ENCODE assay signal across 8 mouse cellular contexts in genomic region chr5:75574151-75574851, GRCm38 (mm10). TPM values are rescaled to one million over a fixed set of nuclear protein-coding genes. Genes with fewer than 3 reads are reported as not detected.
DNase-seq lines count a peak whose midpoint lies in the region; ATAC-seq lines count a peak whose summit lies in the region.

No protein-coding gene starts in this region.

- peak overlapping the region; percentile 63 for H3K9ac ChIP-seq in kidney, embryonic 16.5 days (replicated peaks; ENCODE audit: low read length)
- peak overlapping the region; percentile 78 for H3K9ac ChIP-seq in hindbrain, embryonic 11.5 days (ENCODE audit: low read depth, low read length)
- peak overlapping the region; percentile 76 for H3K9ac ChIP-seq in midbrain, embryonic 12.5 days (replicated peaks)

- H3K27ac ChIP-seq in kidney, embryonic 16.5 days (ENCODE audit: low read length), result no peak overlapping the region
- H3K27ac ChIP-seq in embryonic facial prominence, embryonic 10.5 days (replicated peaks), result peak overlapping the region; percentile 89
- H3K27ac ChIP-seq in hindbrain, embryonic 11.5 days (ENCODE audit: low read depth, low read length), result no peak overlapping the region
- no peak overlapping the region for H3K27ac ChIP-seq in midbrain, embryonic 12.5 days (replicated peaks)

- H3K27me3 ChIP-seq in kidney, embryonic 16.5 days (ENCODE audit: insufficient read depth, low read length), result peaks cover 4% of the 10 kb centered on the region; the same call in 1 of the 2 replicates
- peaks cover 54% of the 10 kb centered on the region for H3K27me3 ChIP-seq in embryonic facial prominence, embryonic 10.5 days (replicated peaks; ENCODE audit: low read depth, poor library complexity, severe bottlenecking)
- peaks cover 3% of the 10 kb centered on the region; the same call in 1 of the 2 replicates for H3K27me3 ChIP-seq in hindbrain, embryonic 11.5 days (ENCODE audit: control insufficient read depth, insufficient read depth, low read length)
- H3K27me3 ChIP-seq in midbrain, embryonic 12.5 days, result peaks cover 50% of the 10 kb centered on the region

- H3K4me2 ChIP-seq in kidney, embryonic 16.5 days (replicated peaks; ENCODE audit: low read depth, low read length), result peak overlapping the region; percentile 99
- peak overlapping the region; percentile 97 for H3K4me2 ChIP-seq in hindbrain, embryonic 11.5 days (replicated peaks; ENCODE audit: low read depth, low read length)
- H3K4me2 ChIP-seq in midbrain, embryonic 12.5 days (replicated peaks), result peak overlapping the region; percentile 99

- 6% methylated on average over 27 of the region's 27 CpGs for WGBS in kidney, embryonic 16.5 days
- 3% methylated on average over 27 of the region's 27 CpGs for WGBS in embryonic facial prominence, embryonic 10.5 days
- WGBS in hindbrain, embryonic 11.5 days, result 2% methylated on average over 27 of the region's 27 CpGs
- 3% methylated on average over 27 of the region's 27 CpGs for whole genome bisulfite sequencing in midbrain, embryonic 12.5 days

- no peaks in the 10 kb centered on the region for H3K9me3 ChIP-seq in kidney, embryonic 16.5 days (ENCODE audit: low read length)
- no peaks in the 10 kb centered on the region for H3K9me3 ChIP-seq in embryonic facial prominence, embryonic 10.5 days
- no peaks in the 10 kb centered on the region for H3K9me3 ChIP-seq in hindbrain, embryonic 11.5 days (ENCODE audit: control insufficient read depth, low read length)
- no peaks in the 10 kb centered on the region for H3K9me3 ChIP-seq in midbrain, embryonic 12.5 days

- H3K4me1 ChIP-seq in kidney, embryonic 16.5 days (ENCODE audit: insufficient read depth, low read length), result peaks cover 10% of the 10 kb centered on the region
- H3K4me1 ChIP-seq in embryonic facial prominence, embryonic 10.5 days, result peaks cover 45% of the 10 kb centered on the region
- H3K4me1 ChIP-seq in hindbrain, embryonic 11.5 days (replicated peaks; ENCODE audit: control insufficient read depth, insufficient read depth, low read length), result peaks cover 5% of the 10 kb centered on the region; the same call in 1 of the 2 replicates
- H3K4me1 ChIP-seq in midbrain, embryonic 12.5 days, result peaks cover 17% of the 10 kb centered on the region

- ATAC-seq in kidney, embryonic 16.5 days (ENCODE audit: low FRiP score, low TSS enrichment), result no peak; the same call in 1 of the 2 replicates
- ATAC-seq in hindbrain, embryonic 11.5 days (ENCODE audit: low FRiP score), result no peak
- no peak; the same call in 1 of the 2 replicates for ATAC-seq in midbrain, embryonic 12.5 days (ENCODE audit: low FRiP score, low read depth)
- ATAC-seq in megakaryocyte-erythroid progenitor cell, adult 5-6 weeks (replicated peaks; ENCODE audit: low FRiP score, low TSS enrichment, poor library complexity, severe bottlenecking), result no peak

- DNase-seq in kidney, adult 18-20 months, result no peak
- DNase-seq in embryonic facial prominence, embryonic 10.5 days (ENCODE audit: low spot score), result no peak
- DNase-seq in hindbrain, embryonic 11.5 days (ENCODE audit: low spot score), result no peak
- DNase-seq in ovary, postnatal 10 days (ENCODE audit: low spot score), result no peak
- DNase-seq in right cerebral cortex, adult 18-20 months, result no peak

- H3K36me3 ChIP-seq in kidney, embryonic 16.5 days (ENCODE audit: insufficient read depth, low read length), result no peaks in the 10 kb centered on the region
- no peaks in the 10 kb centered on the region for H3K36me3 ChIP-seq in embryonic facial prominence, embryonic 10.5 days (replicated peaks)
- no peaks in the 10 kb centered on the region for H3K36me3 ChIP-seq in hindbrain, embryonic 11.5 days (ENCODE audit: control insufficient read depth, insufficient read depth, low read length)
- H3K36me3 ChIP-seq in midbrain, embryonic 12.5 days, result no peaks in the 10 kb centered on the region

- H3K4me3 ChIP-seq in kidney, embryonic 16.5 days (ENCODE audit: low read length), result peak overlapping the region; percentile 70
- peak overlapping the region; percentile 81 for H3K4me3 ChIP-seq in embryonic facial prominence, embryonic 10.5 days
- H3K4me3 ChIP-seq in hindbrain, embryonic 11.5 days (ENCODE audit: low read depth, low read length), result peak overlapping the region; percentile 76
- H3K4me3 ChIP-seq in midbrain, embryonic 12.5 days, result peak overlapping the region; percentile 70

RNA-seq across cellular contexts. Expression of gene Kit, which starts 0.4 kb away (rescaled TPM):
- polyA plus RNA-seq in kidney, embryonic 16.5 days (2015; fragmentation: Nextera tagmentation; extraction: Ambion mirVana), result 22.1 and 23.3 TPM in 2 replicates
- polyA plus RNA-seq in embryonic facial prominence, embryonic 10.5 days (2016; fragmentation: Nextera tagmentation; extraction: Ambion mirVana), result 24.3 and 26.8 TPM in 2 replicates
- polyA plus RNA-seq in hindbrain, embryonic 11.5 days (2014; fragmentation: Nextera tagmentation; extraction: Ambion mirVana), result 34.8 and 39.0 TPM in 2 replicates
- 19.7 and 23.0 TPM in 2 replicates for polyA plus RNA-seq in midbrain, embryonic 12.5 days (2016; fragmentation: Nextera tagmentation; extraction: Ambion mirVana)
- 238 and 240 TPM in 2 replicates for total RNA-seq in megakaryocyte-erythroid progenitor cell, adult 5-6 weeks (2014; fragmentation: Nextera tagmentation)
- total RNA-seq in megakaryocyte-erythroid progenitor cell, adult 5-6 weeks (2017), result 148 and 188 TPM in 2 replicates
